Mouse (Mus musculus): Measurements from ENCODE around the gene 9130023H24Rik. TPM values are rescaled to one million over a fixed set of nuclear protein-coding genes. Genes with fewer than 3 reads are reported as not detected.
A peak's percentile ranks its signal among the peaks of the same experiment; 100 is the strongest.

The 9130023H24Rik gene
- polyA plus RNA-seq, 1 experiment from 2014 or later, result 13.5 TPM

GRCm38 (mm10) chr7:128265411-128265810 lies 27.6 kb upstream of the 9130023H24Rik start, which contains the start of gene Slc5a2:
Gene Slc5a2, plus strand, starts transcription at chr7:128265657.
- peaks cover 10% of the 10 kb centered on the region; the same call in 1 of the 2 replicates for H3K27me3 ChIP-seq (ENCODE audit: insufficient read depth, poor library complexity, severe bottlenecking)
- DNase-seq (ENCODE audit: low spot score), result no peak
- no peak within 1 kb of the TSS for H3K4me3 ChIP-seq
- H3K27ac ChIP-seq, result no peak within 1 kb of the TSS
- peaks cover 4% of the 10 kb centered on the region; the same call in 1 of the 2 replicates for H3K36me3 ChIP-seq
- 85% methylated on average over 6 of the region's 6 CpGs for WGBS
- 0 out of 2 replicates have a peak, but pooled peaks cover 3% of the 10 kb centered on the region for H3K4me1 ChIP-seq (replicated peaks)
- H3K9me3 ChIP-seq, result no peaks in the 10 kb centered on the region

- peaks cover 13% of the 10 kb centered on the region for H3K4me1 ChIP-seq (replicated peaks)
- H3K36me3 ChIP-seq, result no peaks in the 10 kb centered on the region
- H3K4me3 ChIP-seq, result no peak overlapping the region
- WGBS, result 75% methylated on average over 5 of the region's 5 CpGs
- H3K27ac ChIP-seq, result no peak overlapping the region
- no peaks in the 10 kb centered on the region for H3K9me3 ChIP-seq
- H3K27me3 ChIP-seq (ENCODE audit: insufficient read depth, poor library complexity, severe bottlenecking), result peaks cover 20% of the 10 kb centered on the region
- DNase-seq (ENCODE audit: low spot score), result no peak
Observed at GRCm38 (mm10) chr7:128256783-128257334, 19.0 kb upstream of the 9130023H24Rik start.

GRCm38 (mm10) chr7:128255757-128256156 lies 17.9 kb upstream of the 9130023H24Rik start:
- H3K27me3 ChIP-seq (ENCODE audit: insufficient read depth, poor library complexity, severe bottlenecking), result peaks cover 30% of the 10 kb centered on the region
- DNase-seq (ENCODE audit: low spot score), result no peak
- WGBS, result 91% methylated on average over 5 of the region's 5 CpGs
- H3K4me1 ChIP-seq (replicated peaks), result peaks cover 15% of the 10 kb centered on the region
- H3K27ac ChIP-seq, result no peak overlapping the region
- no peak overlapping the region for H3K4me3 ChIP-seq
- no peaks in the 10 kb centered on the region for H3K9me3 ChIP-seq
- H3K36me3 ChIP-seq, result no peaks in the 10 kb centered on the region

- no peaks in the 10 kb centered on the region for H3K36me3 ChIP-seq
- no peak for DNase-seq (ENCODE audit: low spot score)
- H3K4me3 ChIP-seq, result no peak overlapping the region
- H3K9me3 ChIP-seq, result no peaks in the 10 kb centered on the region
- peaks cover 34% of the 10 kb centered on the region for H3K27me3 ChIP-seq (ENCODE audit: insufficient read depth, poor library complexity, severe bottlenecking)
- H3K27ac ChIP-seq, result no peak overlapping the region
- peaks cover 15% of the 10 kb centered on the region for H3K4me1 ChIP-seq (replicated peaks)
- 72% methylated on average over 2 of the region's 2 CpGs for WGBS
Observed at GRCm38 (mm10) chr7:128254978-128255377, 17.1 kb upstream of the 9130023H24Rik start.

GRCm38 (mm10) chr7:128252609-128253008 lies 14.8 kb upstream of the 9130023H24Rik start:
- DNase-seq (ENCODE audit: low spot score), result peak; percentile 46
- H3K4me3 ChIP-seq, result peak overlapping the region; percentile 45
- peak overlapping the region; percentile 62 for H3K27ac ChIP-seq
- no peaks in the 10 kb centered on the region for H3K9me3 ChIP-seq
- WGBS, result 13% methylated on average over 24 of the region's 24 CpGs
- no peaks in the 10 kb centered on the region for H3K36me3 ChIP-seq
- peaks cover 24% of the 10 kb centered on the region for H3K4me1 ChIP-seq (replicated peaks)
- H3K27me3 ChIP-seq (ENCODE audit: insufficient read depth, poor library complexity, severe bottlenecking), result peaks cover 44% of the 10 kb centered on the region

GRCm38 (mm10) chr7:128251946-128252345 lies 14.1 kb upstream of the 9130023H24Rik start:
- Histone ChIP-seq H3K27me3 (ENCODE audit: insufficient read depth, poor library complexity, severe bottlenecking) (peaks cover 44% of the 10 kb centered on the region), H3K36me3 (no peaks in the 10 kb centered on the region), H3K27ac (peak overlapping the region; percentile 62; the same call in 1 of the 2 replicates), H3K9me3 (no peaks in the 10 kb centered on the region), H3K4me1 (replicated peaks) (peaks cover 31% of the 10 kb centered on the region), H3K4me3 (peak overlapping the region; percentile 45)
- DNase-seq (ENCODE audit: low spot score), result no peak
- WGBS, result 52% methylated on average over 12 of the region's 12 CpGs

GRCm38 (mm10) chr7:128249998-128250397 lies 12.2 kb upstream of the 9130023H24Rik start:
- H3K4me1 ChIP-seq (replicated peaks), result peaks cover 49% of the 10 kb centered on the region
- H3K27me3 ChIP-seq (ENCODE audit: insufficient read depth, poor library complexity, severe bottlenecking), result peaks cover 56% of the 10 kb centered on the region
- DNase-seq (ENCODE audit: low spot score), result no peak
- H3K9me3 ChIP-seq, result no peaks in the 10 kb centered on the region
- no peak overlapping the region for H3K27ac ChIP-seq
- no peak overlapping the region for H3K4me3 ChIP-seq
- peaks cover 3% of the 10 kb centered on the region for H3K36me3 ChIP-seq
- WGBS, result 81% methylated on average over 5 of the region's 5 CpGs

- Histone ChIP-seq H3K9me3 (no peaks in the 10 kb centered on the region), H3K27ac (no peak overlapping the region), H3K4me1 (replicated peaks) (peaks cover 61% of the 10 kb centered on the region), H3K36me3 (peaks cover 16% of the 10 kb centered on the region), H3K27me3 (ENCODE audit: insufficient read depth, poor library complexity, severe bottlenecking) (peaks cover 53% of the 10 kb centered on the region), H3K4me3 (peak overlapping the region; percentile 61)
- 88% methylated on average over 10 of the region's 10 CpGs for WGBS
- DNase-seq (ENCODE audit: low spot score), result no peak
Observed at GRCm38 (mm10) chr7:128248081-128249042, 10.5 kb upstream of the 9130023H24Rik start.

GRCm38 (mm10) chr7:128247443-128247842 lies 9.6 kb upstream of the 9130023H24Rik start:
- Histone ChIP-seq H3K27me3 (ENCODE audit: insufficient read depth, poor library complexity, severe bottlenecking) (peaks cover 44% of the 10 kb centered on the region), H3K4me3 (peak overlapping the region; percentile 61), H3K27ac (peak overlapping the region; percentile 87), H3K9me3 (no peaks in the 10 kb centered on the region), H3K4me1 (replicated peaks) (peaks cover 61% of the 10 kb centered on the region), H3K36me3 (peaks cover 25% of the 10 kb centered on the region)
- DNase-seq (ENCODE audit: low spot score), result peak; percentile 87
- WGBS, result 2% methylated on average over 13 of the region's 13 CpGs

- WGBS, result 1% methylated on average over 30 of the region's 30 CpGs
- peaks cover 54% of the 10 kb centered on the region for H3K4me1 ChIP-seq (replicated peaks)
- H3K27ac ChIP-seq, result peak within 1 kb of the TSS; percentile 87
- H3K9me3 ChIP-seq, result no peaks in the 10 kb centered on the region
- peaks cover 37% of the 10 kb centered on the region for H3K27me3 ChIP-seq (ENCODE audit: insufficient read depth, poor library complexity, severe bottlenecking)
- DNase-seq (ENCODE audit: low spot score), result peak; percentile 65
- H3K4me3 ChIP-seq, result peak within 1 kb of the TSS; percentile 61
- peaks cover 32% of the 10 kb centered on the region for H3K36me3 ChIP-seq
Observed at GRCm38 (mm10) chr7:128246496-128247391, 8.9 kb upstream of the 9130023H24Rik start, which contains the start of gene Tgfb1i1. Gene Tgfb1i1, plus strand, starts transcription at chr7:128246812.

- H3K36me3 ChIP-seq, result peaks cover 44% of the 10 kb centered on the region
- H3K27me3 ChIP-seq (ENCODE audit: insufficient read depth, poor library complexity, severe bottlenecking), result peaks cover 28% of the 10 kb centered on the region
- DNase-seq (ENCODE audit: low spot score), result no peak
- WGBS, result 89% methylated on average over 4 of the region's 4 CpGs
- H3K27ac ChIP-seq, result no peak overlapping the region
- H3K4me3 ChIP-seq, result no peak overlapping the region
- peaks cover 57% of the 10 kb centered on the region for H3K4me1 ChIP-seq (replicated peaks)
- H3K9me3 ChIP-seq, result no peaks in the 10 kb centered on the region
Observed at GRCm38 (mm10) chr7:128245547-128245946, 7.7 kb upstream of the 9130023H24Rik start.

- Histone ChIP-seq H3K27ac (peak overlapping the region; percentile 69), H3K27me3 (ENCODE audit: insufficient read depth, poor library complexity, severe bottlenecking) (peaks cover 22% of the 10 kb centered on the region), H3K9me3 (no peaks in the 10 kb centered on the region), H3K4me3 (no peak overlapping the region), H3K4me1 (replicated peaks) (peaks cover 65% of the 10 kb centered on the region), H3K36me3 (peaks cover 55% of the 10 kb centered on the region)
- DNase-seq (ENCODE audit: low spot score), result no peak
- WGBS, result 83% methylated on average over 18 of the region's 18 CpGs
Observed at GRCm38 (mm10) chr7:128244410-128245025, 6.7 kb upstream of the 9130023H24Rik start.

All from hindbrain, embryonic 10.5 days (tissue).